Mouse (Mus musculus): ENCODE measurements around the gene Nlrp6. TPM values are rescaled to one million over a fixed set of nuclear protein-coding genes. Genes with fewer than 3 reads are reported as not detected.

The Nlrp6 gene
- polyA plus RNA-seq, 1 experiment from 2014 or later: 0.16 TPM

GRCm38 (mm10) chr7:140922398-140923069, 1.8 kb downstream of the Nlrp6 start:
- peak overlapping the region; percentile 39 for H3K4me3 ChIP-seq (ENCODE audit: low read length)
- 1% methylated on average over 49 of the region's 49 CpGs for WGBS
- H3K4me1 ChIP-seq (replicated peaks; ENCODE audit: control insufficient read depth, insufficient read depth, low read length): peaks cover 12% of the 10 kb centered on the region
- no peaks in the 10 kb centered on the region for H3K36me3 ChIP-seq (ENCODE audit: control insufficient read depth, insufficient read depth, low read length)
- no peak overlapping the region for H3K9ac ChIP-seq (ENCODE audit: low read length)
- peaks cover 57% of the 10 kb centered on the region for H3K27me3 ChIP-seq (ENCODE audit: control insufficient read depth, insufficient read depth, low read depth, low read length)
- ATAC-seq (ENCODE audit: low read depth): peak; percentile 57; the same call in 1 of the 2 replicates
- H3K4me2 ChIP-seq (ENCODE audit: low read depth, low read length): peak overlapping the region; percentile 54
- H3K27ac ChIP-seq (ENCODE audit: low read length): no peak overlapping the region
- no peaks in the 10 kb centered on the region for H3K9me3 ChIP-seq (ENCODE audit: control insufficient read depth, low read length)

DNA sequence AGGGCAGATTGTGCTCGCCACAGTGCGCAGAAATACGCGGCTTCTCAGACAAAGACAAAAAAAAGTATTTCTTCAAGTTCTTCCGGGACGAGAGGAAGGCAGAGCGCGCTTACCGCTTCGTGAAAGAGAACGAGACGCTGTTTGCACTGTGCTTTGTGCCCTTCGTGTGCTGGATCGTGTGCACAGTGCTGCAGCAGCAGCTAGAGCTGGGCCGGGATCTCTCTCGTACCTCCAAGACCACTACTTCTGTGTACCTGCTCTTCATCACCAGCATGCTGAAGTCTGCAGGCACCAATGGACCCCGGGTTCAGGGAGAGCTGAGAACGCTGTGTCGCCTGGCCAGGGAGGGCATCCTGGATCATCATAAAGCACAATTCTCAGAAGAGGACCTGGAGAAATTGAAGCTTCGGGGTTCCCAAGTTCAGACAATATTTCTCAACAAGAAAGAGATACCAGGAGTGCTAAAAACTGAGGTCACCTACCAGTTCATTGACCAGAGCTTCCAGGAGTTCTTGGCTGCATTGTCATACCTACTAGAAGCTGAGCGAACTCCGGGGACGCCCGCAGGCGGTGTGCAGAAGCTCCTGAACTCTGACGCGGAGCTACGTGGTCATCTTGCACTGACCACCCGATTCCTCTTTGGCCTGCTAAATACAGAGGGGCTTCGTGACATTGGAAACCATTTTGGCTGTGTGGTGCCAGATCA, 2.5 kb downstream of the Nlrp6 start:
- ATAC-seq (ENCODE audit: low read depth): no peak
- H3K9ac ChIP-seq (ENCODE audit: low read length): no peak overlapping the region
- WGBS: 20% methylated on average over 30 of the region's 30 CpGs

GRCm38 (mm10) chr7:140927181-140927580, 6.5 kb downstream of the Nlrp6 start:
- WGBS: 79% methylated on average over 6 of the region's 6 CpGs
- ATAC-seq (ENCODE audit: low read depth): no peak
- Histone ChIP-seq H3K36me3 (ENCODE audit: control insufficient read depth, insufficient read depth, low read length) (no peaks in the 10 kb centered on the region), H3K27ac (ENCODE audit: low read length) (no peak overlapping the region), H3K9me3 (ENCODE audit: control insufficient read depth, low read length) (no peaks in the 10 kb centered on the region), H3K27me3 (ENCODE audit: control insufficient read depth, insufficient read depth, low read depth, low read length) (peaks cover 28% of the 10 kb centered on the region), H3K4me1 (replicated peaks; ENCODE audit: control insufficient read depth, insufficient read depth, low read length) (peaks cover 11% of the 10 kb centered on the region), H3K4me2 (ENCODE audit: low read depth, low read length) (no peak overlapping the region), H3K4me3 (ENCODE audit: low read length) (no peak overlapping the region), H3K9ac (ENCODE audit: low read length) (no peak overlapping the region)

More for the DNA sequence above, 2.5 kb downstream of the Nlrp6 start:
- H3K4me3 ChIP-seq (ENCODE audit: low read length): peak overlapping the region; percentile 39
- H3K36me3 ChIP-seq (ENCODE audit: control insufficient read depth, insufficient read depth, low read length): no peaks in the 10 kb centered on the region
- H3K4me1 ChIP-seq (replicated peaks; ENCODE audit: control insufficient read depth, insufficient read depth, low read length): peaks cover 12% of the 10 kb centered on the region
- no peaks in the 10 kb centered on the region for H3K9me3 ChIP-seq (ENCODE audit: control insufficient read depth, low read length)
- H3K27me3 ChIP-seq (ENCODE audit: control insufficient read depth, insufficient read depth, low read depth, low read length): peaks cover 57% of the 10 kb centered on the region
- peak overlapping the region; percentile 54 for H3K4me2 ChIP-seq (ENCODE audit: low read depth, low read length)
- H3K27ac ChIP-seq (ENCODE audit: low read length): no peak overlapping the region

DNA sequence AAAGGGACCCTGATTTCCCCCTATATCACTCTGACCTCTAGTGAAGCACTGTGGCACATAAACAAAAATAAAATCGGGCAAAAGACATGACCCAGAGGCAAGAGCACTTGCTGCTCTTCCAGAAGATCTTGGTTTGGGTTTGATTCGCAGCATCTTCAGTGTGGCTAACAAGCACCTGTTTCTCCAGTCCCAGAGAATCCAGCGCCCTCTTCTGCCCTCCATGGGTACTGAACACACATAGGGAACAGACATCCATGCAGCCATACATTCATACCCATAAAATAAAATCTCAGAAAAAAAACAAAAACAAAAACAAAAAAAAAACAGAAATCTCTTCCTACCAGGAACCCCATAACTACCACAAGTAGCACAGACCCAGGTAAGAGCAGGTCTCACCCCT, 17.7 kb downstream of the Nlrp6 start:
- WGBS: 38% methylated on average over 3 of the region's 3 CpGs
- no peak overlapping the region for H3K4me2 ChIP-seq (ENCODE audit: low read depth, low read length)
- no peak overlapping the region for H3K27ac ChIP-seq (ENCODE audit: low read length)
- no peak for ATAC-seq (ENCODE audit: low read depth)
- no peaks in the 10 kb centered on the region for H3K36me3 ChIP-seq (ENCODE audit: control insufficient read depth, insufficient read depth, low read length)
- no peaks in the 10 kb centered on the region; the same call in 1 of the 2 replicates for H3K27me3 ChIP-seq (ENCODE audit: control insufficient read depth, insufficient read depth, low read depth, low read length)
- no peaks in the 10 kb centered on the region for H3K9me3 ChIP-seq (ENCODE audit: control insufficient read depth, low read length)
- H3K4me1 ChIP-seq (replicated peaks; ENCODE audit: control insufficient read depth, insufficient read depth, low read length): peaks cover 18% of the 10 kb centered on the region
- no peak overlapping the region for H3K4me3 ChIP-seq (ENCODE audit: low read length)
- no peak overlapping the region for H3K9ac ChIP-seq (ENCODE audit: low read length)

- H3K9me3 ChIP-seq (ENCODE audit: control insufficient read depth, low read length): no peaks in the 10 kb centered on the region
- H3K27me3 ChIP-seq (ENCODE audit: control insufficient read depth, insufficient read depth, low read depth, low read length): no peaks in the 10 kb centered on the region; the same call in 1 of the 2 replicates
- H3K9ac ChIP-seq (ENCODE audit: low read length): no peak overlapping the region
- ATAC-seq (ENCODE audit: low read depth): no peak
- no peaks in the 10 kb centered on the region for H3K36me3 ChIP-seq (ENCODE audit: control insufficient read depth, insufficient read depth, low read length)
- H3K4me1 ChIP-seq (replicated peaks; ENCODE audit: control insufficient read depth, insufficient read depth, low read length): peaks cover 19% of the 10 kb centered on the region
- WGBS: 37% methylated on average over 2 of the region's 2 CpGs
- H3K4me3 ChIP-seq (ENCODE audit: low read length): no peak overlapping the region
- no peak overlapping the region for H3K27ac ChIP-seq (ENCODE audit: low read length)
- H3K4me2 ChIP-seq (ENCODE audit: low read depth, low read length): no peak overlapping the region
Observed at GRCm38 (mm10) chr7:140938896-140939295, 18.2 kb downstream of the Nlrp6 start.

- Histone ChIP-seq H3K27me3 (ENCODE audit: control insufficient read depth, insufficient read depth, low read depth, low read length) (no peaks in the 10 kb centered on the region; the same call in 1 of the 2 replicates), H3K9me3 (ENCODE audit: control insufficient read depth, low read length) (no peaks in the 10 kb centered on the region), H3K9ac (ENCODE audit: low read length) (peak overlapping the region; percentile 26; the same call in 1 of the 2 replicates), H3K4me2 (ENCODE audit: low read depth, low read length) (peak overlapping the region; percentile 38), H3K4me3 (ENCODE audit: low read length) (no peak overlapping the region), H3K36me3 (ENCODE audit: control insufficient read depth, insufficient read depth, low read length) (no peaks in the 10 kb centered on the region), H3K4me1 (replicated peaks; ENCODE audit: control insufficient read depth, insufficient read depth, low read length) (peaks cover 19% of the 10 kb centered on the region), H3K27ac (ENCODE audit: low read length) (peak overlapping the region; percentile 56)
- ATAC-seq (ENCODE audit: low read depth): peak; percentile 29
- 11% methylated on average over 7 of the region's 8 CpGs for WGBS
Observed at GRCm38 (mm10) chr7:140939669-140940171, 19.0 kb downstream of the Nlrp6 start.

- no peaks in the 10 kb centered on the region for H3K9me3 ChIP-seq (ENCODE audit: control insufficient read depth, low read length)
- H3K9ac ChIP-seq (ENCODE audit: low read length): peak within 1 kb of the TSS; percentile 86
- WGBS: 2% methylated on average over 33 of the region's 33 CpGs
- ATAC-seq (ENCODE audit: low read depth): peak; percentile 93
- peak within 1 kb of the TSS; percentile 55 for H3K4me3 ChIP-seq (ENCODE audit: low read length)
- peak within 1 kb of the TSS; percentile 62 for H3K4me2 ChIP-seq (ENCODE audit: low read depth, low read length)
- H3K27me3 ChIP-seq (ENCODE audit: control insufficient read depth, insufficient read depth, low read depth, low read length): no peaks in the 10 kb centered on the region
- H3K4me1 ChIP-seq (replicated peaks; ENCODE audit: control insufficient read depth, insufficient read depth, low read length): peaks cover 19% of the 10 kb centered on the region
- peak within 1 kb of the TSS; percentile 95 for H3K27ac ChIP-seq (ENCODE audit: low read length)
- H3K36me3 ChIP-seq (ENCODE audit: control insufficient read depth, insufficient read depth, low read length): peaks cover 4% of the 10 kb centered on the region
Observed at GRCm38 (mm10) chr7:140941222-140942051, 20.7 kb downstream of the Nlrp6 start, which contains the start of gene Pgghg. Pgghg (plus strand) TSS chr7:140941391.

GRCm38 (mm10) chr7:140942341-140942740, 21.6 kb downstream of the Nlrp6 start:
- H3K27me3 ChIP-seq (ENCODE audit: control insufficient read depth, insufficient read depth, low read depth, low read length): no peaks in the 10 kb centered on the region

More at GRCm38 (mm10) chr7:140942341-140942740, 21.6 kb downstream of the Nlrp6 start:
- peak; percentile 1 for ATAC-seq (ENCODE audit: low read depth)
- Histone ChIP-seq H3K9ac (ENCODE audit: low read length) (peak overlapping the region; percentile 86), H3K9me3 (ENCODE audit: control insufficient read depth, low read length) (no peaks in the 10 kb centered on the region), H3K4me2 (ENCODE audit: low read depth, low read length) (peak overlapping the region; percentile 62), H3K4me3 (ENCODE audit: low read length) (peak overlapping the region; percentile 55), H3K27ac (ENCODE audit: low read length) (peak overlapping the region; percentile 95), H3K36me3 (ENCODE audit: control insufficient read depth, insufficient read depth, low read length) (peaks cover 9% of the 10 kb centered on the region), H3K4me1 (replicated peaks; ENCODE audit: control insufficient read depth, insufficient read depth, low read length) (peaks cover 21% of the 10 kb centered on the region)
- WGBS: 36% methylated on average over 9 of the region's 9 CpGs

Measured in lung, embryonic 16.5 days (tissue).